Mouse (Mus musculus): ENCODE measurements around the gene Mrtfa. TPM values are rescaled to one million over a fixed set of nuclear protein-coding genes. Genes with fewer than 3 reads are reported as not detected.

The Mrtfa gene
- polyA plus RNA-seq, 1 experiment from 2014 or later = 15.5 TPM

GRCm38 (mm10) chr15:81044446-81044845, 146.1 kb downstream of the Mrtfa start:
- no peak overlapping the region for H3K27ac ChIP-seq (replicated peaks; ENCODE audit: low read depth, low read length)
- no peak overlapping the region for H3K4me3 ChIP-seq (ENCODE audit: low read depth, low read length)
- no peak overlapping the region for H3K9ac ChIP-seq (replicated peaks; ENCODE audit: low read length)
- DNase-seq (ENCODE audit: low spot score) (no peak), ATAC-seq (replicated peaks; ENCODE audit: insufficient number of reproducible peaks, low FRiP score, low TSS enrichment, low read depth) (no peak)
- no peaks in the 10 kb centered on the region for H3K4me1 ChIP-seq (ENCODE audit: control insufficient read depth, insufficient read depth, low read length)
- H3K27me3 ChIP-seq (ENCODE audit: control insufficient read depth, insufficient read depth, low read length) = no peaks in the 10 kb centered on the region
- 95% methylated on average over 9 of the region's 9 CpGs for whole genome bisulfite sequencing
- H3K4me2 ChIP-seq (ENCODE audit: low read depth, low read length) = no peak overlapping the region
- no peaks in the 10 kb centered on the region for H3K36me3 ChIP-seq (replicated peaks; ENCODE audit: control insufficient read depth, insufficient read depth, low read depth, low read length)
- H3K9me3 ChIP-seq (replicated peaks; ENCODE audit: control insufficient read depth, low read length) = no peaks in the 10 kb centered on the region

GRCm38 (mm10) chr15:81042276-81042931, 148.2 kb downstream of the Mrtfa start:
- Histone ChIP-seq H3K9ac (replicated peaks; ENCODE audit: low read length) (no peak overlapping the region), H3K9me3 (replicated peaks; ENCODE audit: control insufficient read depth, low read length) (no peaks in the 10 kb centered on the region), H3K27me3 (ENCODE audit: control insufficient read depth, insufficient read depth, low read length) (no peaks in the 10 kb centered on the region), H3K4me1 (ENCODE audit: control insufficient read depth, insufficient read depth, low read length) (no peaks in the 10 kb centered on the region), H3K4me2 (ENCODE audit: low read depth, low read length) (no peak overlapping the region), H3K36me3 (replicated peaks; ENCODE audit: control insufficient read depth, insufficient read depth, low read depth, low read length) (no peaks in the 10 kb centered on the region), H3K27ac (replicated peaks; ENCODE audit: low read depth, low read length) (no peak overlapping the region), H3K4me3 (ENCODE audit: low read depth, low read length) (no peak overlapping the region)
- DNase-seq (ENCODE audit: low spot score) (peak; percentile 19), ATAC-seq (replicated peaks; ENCODE audit: insufficient number of reproducible peaks, low FRiP score, low TSS enrichment, low read depth) (no peak)
- WGBS = 62% methylated on average over 13 of the region's 13 CpGs

- Histone ChIP-seq H3K4me1 (ENCODE audit: control insufficient read depth, insufficient read depth, low read length) (no peaks in the 10 kb centered on the region), H3K4me2 (ENCODE audit: low read depth, low read length) (no peak overlapping the region), H3K9ac (replicated peaks; ENCODE audit: low read length) (no peak overlapping the region), H3K36me3 (replicated peaks; ENCODE audit: control insufficient read depth, insufficient read depth, low read depth, low read length) (no peaks in the 10 kb centered on the region), H3K27ac (replicated peaks; ENCODE audit: low read depth, low read length) (no peak overlapping the region), H3K27me3 (ENCODE audit: control insufficient read depth, insufficient read depth, low read length) (no peaks in the 10 kb centered on the region), H3K4me3 (ENCODE audit: low read depth, low read length) (no peak overlapping the region), H3K9me3 (replicated peaks; ENCODE audit: control insufficient read depth, low read length) (no peaks in the 10 kb centered on the region)
- 56% methylated on average over 4 of the region's 4 CpGs for WGBS
- DNase-seq (ENCODE audit: low spot score) (no peak), ATAC-seq (replicated peaks; ENCODE audit: insufficient number of reproducible peaks, low FRiP score, low TSS enrichment, low read depth) (no peak)
Measured at GRCm38 (mm10) chr15:81041767-81042166, 148.8 kb downstream of the Mrtfa start.

GRCm38 (mm10) chr15:81038419-81038818, 152.1 kb downstream of the Mrtfa start:
- Histone ChIP-seq H3K9me3 (replicated peaks; ENCODE audit: control insufficient read depth, low read length) (no peaks in the 10 kb centered on the region), H3K27ac (replicated peaks; ENCODE audit: low read depth, low read length) (no peak overlapping the region), H3K4me2 (ENCODE audit: low read depth, low read length) (no peak overlapping the region), H3K9ac (replicated peaks; ENCODE audit: low read length) (no peak overlapping the region), H3K36me3 (replicated peaks; ENCODE audit: control insufficient read depth, insufficient read depth, low read depth, low read length) (no peaks in the 10 kb centered on the region), H3K4me1 (ENCODE audit: control insufficient read depth, insufficient read depth, low read length) (peaks cover 4% of the 10 kb centered on the region; the same call in 1 of the 2 replicates), H3K4me3 (ENCODE audit: low read depth, low read length) (no peak overlapping the region), H3K27me3 (ENCODE audit: control insufficient read depth, insufficient read depth, low read length) (no peaks in the 10 kb centered on the region)
- 80% methylated on average over 5 of the region's 5 CpGs for WGBS
- DNase-seq (ENCODE audit: low spot score) (no peak), ATAC-seq (replicated peaks; ENCODE audit: insufficient number of reproducible peaks, low FRiP score, low TSS enrichment, low read depth) (no peak)

- ATAC-seq (replicated peaks; ENCODE audit: insufficient number of reproducible peaks, low FRiP score, low TSS enrichment, low read depth) (no peak), DNase-seq (ENCODE audit: low spot score) (peak; percentile 9)
- Histone ChIP-seq H3K9ac (replicated peaks; ENCODE audit: low read length) (no peak overlapping the region), H3K4me1 (ENCODE audit: control insufficient read depth, insufficient read depth, low read length) (peaks cover 4% of the 10 kb centered on the region; the same call in 1 of the 2 replicates), H3K9me3 (replicated peaks; ENCODE audit: control insufficient read depth, low read length) (no peaks in the 10 kb centered on the region), H3K4me2 (ENCODE audit: low read depth, low read length) (no peak overlapping the region), H3K4me3 (ENCODE audit: low read depth, low read length) (no peak overlapping the region), H3K36me3 (replicated peaks; ENCODE audit: control insufficient read depth, insufficient read depth, low read depth, low read length) (no peaks in the 10 kb centered on the region), H3K27ac (replicated peaks; ENCODE audit: low read depth, low read length) (no peak overlapping the region), H3K27me3 (ENCODE audit: control insufficient read depth, insufficient read depth, low read length) (no peaks in the 10 kb centered on the region)
- WGBS = 56% methylated on average over 12 of the region's 12 CpGs
Measured at GRCm38 (mm10) chr15:81035417-81036162, 155.0 kb downstream of the Mrtfa start.

- DNase-seq (ENCODE audit: low spot score) (no peak), ATAC-seq (replicated peaks; ENCODE audit: insufficient number of reproducible peaks, low FRiP score, low TSS enrichment, low read depth) (no peak)
- Histone ChIP-seq H3K4me3 (ENCODE audit: low read depth, low read length) (no peak overlapping the region), H3K27ac (replicated peaks; ENCODE audit: low read depth, low read length) (no peak overlapping the region), H3K36me3 (replicated peaks; ENCODE audit: control insufficient read depth, insufficient read depth, low read depth, low read length) (no peaks in the 10 kb centered on the region), H3K9me3 (replicated peaks; ENCODE audit: control insufficient read depth, low read length) (no peaks in the 10 kb centered on the region), H3K4me2 (ENCODE audit: low read depth, low read length) (no peak overlapping the region), H3K27me3 (ENCODE audit: control insufficient read depth, insufficient read depth, low read length) (no peaks in the 10 kb centered on the region), H3K4me1 (ENCODE audit: control insufficient read depth, insufficient read depth, low read length) (peaks cover 4% of the 10 kb centered on the region; the same call in 1 of the 2 replicates), H3K9ac (replicated peaks; ENCODE audit: low read length) (no peak overlapping the region)
- 51% methylated on average over 6 of the region's 6 CpGs for WGBS
Measured at GRCm38 (mm10) chr15:81034119-81034518, 156.4 kb downstream of the Mrtfa start.

- WGBS = 26% methylated on average over 9 of the region's 9 CpGs
- DNase-seq (ENCODE audit: low spot score) = peak; percentile 38
- H3K36me3 ChIP-seq (replicated peaks; ENCODE audit: control insufficient read depth, insufficient read depth, low read depth, low read length) = no peaks in the 10 kb centered on the region
Measured at GRCm38 (mm10) chr15:81032941-81033629, 157.5 kb downstream of the Mrtfa start.

More at GRCm38 (mm10) chr15:81032941-81033629, 157.5 kb downstream of the Mrtfa start:
- Histone ChIP-seq H3K4me2 (ENCODE audit: low read depth, low read length) (no peak overlapping the region), H3K27me3 (ENCODE audit: control insufficient read depth, insufficient read depth, low read length) (no peaks in the 10 kb centered on the region), H3K9ac (replicated peaks; ENCODE audit: low read length) (no peak overlapping the region), H3K9me3 (replicated peaks; ENCODE audit: control insufficient read depth, low read length) (no peaks in the 10 kb centered on the region), H3K4me3 (ENCODE audit: low read depth, low read length) (no peak overlapping the region), H3K4me1 (ENCODE audit: control insufficient read depth, insufficient read depth, low read length) (peaks cover 4% of the 10 kb centered on the region; the same call in 1 of the 2 replicates), H3K27ac (replicated peaks; ENCODE audit: low read depth, low read length) (0 out of 2 replicates have a peak overlapping the region, but pooled peaks have one; percentile 6)
- ATAC-seq (replicated peaks; ENCODE audit: insufficient number of reproducible peaks, low FRiP score, low TSS enrichment, low read depth) = no peak
